Mouse (Mus musculus) MN1 (cell line): ENCODE measurements at regions not wholly inside any gene's neighbourhood (a gene's known extent, or its start where the extent isn't known, plus 50 kb on each side); places are given as distances from the start of the nearest gene placed in this dataset.
"Not testable (repeated sequence)": the region's sequence is repeated elsewhere in the genome, so short reads cannot be mapped to it uniquely, and the experiment has no call there.

Experiments
- DNase-seq: peaks from one replicate; pipeline ENCODE4 v3.0.0-alpha.2; 2016; ENCODE audit warnings: low spot score

DNA sequence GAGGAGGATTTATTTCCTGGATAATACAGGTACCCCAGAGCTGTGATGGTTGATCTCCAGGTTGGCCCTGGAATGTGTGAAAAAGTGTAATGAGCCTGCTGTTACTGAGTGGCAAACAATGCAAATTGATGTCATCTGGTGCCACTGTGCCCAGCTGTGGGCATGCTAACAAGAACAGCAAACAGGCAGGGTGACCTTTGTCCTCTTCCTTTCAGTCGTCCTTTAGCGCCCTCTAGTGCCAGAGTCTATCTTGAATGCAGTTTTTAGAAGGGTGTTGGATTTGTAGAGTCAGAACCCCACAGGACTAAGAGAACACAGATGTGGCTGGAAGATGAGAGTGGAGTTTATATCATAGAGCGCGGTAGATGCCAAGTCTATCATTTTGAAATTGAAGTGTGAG is 164.3 kb downstream of the Sdhaf3 start:
- no peak for DNase-seq

DNA sequence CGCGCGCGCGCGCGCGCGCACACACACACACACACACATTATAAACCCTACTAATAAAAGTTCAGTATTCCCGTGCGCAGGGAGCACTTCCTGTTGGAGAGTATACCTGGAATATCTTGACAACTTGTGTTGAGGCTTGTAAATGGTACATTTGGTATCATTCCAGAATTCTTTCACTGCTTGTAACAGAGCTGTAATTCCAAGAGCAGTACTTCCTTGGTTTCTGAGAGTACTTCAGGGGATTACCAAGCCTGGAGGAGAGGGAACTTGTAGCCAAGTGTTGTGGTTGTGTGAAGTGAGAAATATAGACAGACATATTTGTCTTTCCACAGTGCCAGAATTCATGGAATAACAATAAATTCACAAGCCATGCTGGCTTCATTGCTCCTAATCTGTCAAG is 177.2 kb downstream of the Sdhaf3 start:
- no peak for DNase-seq

DNA sequence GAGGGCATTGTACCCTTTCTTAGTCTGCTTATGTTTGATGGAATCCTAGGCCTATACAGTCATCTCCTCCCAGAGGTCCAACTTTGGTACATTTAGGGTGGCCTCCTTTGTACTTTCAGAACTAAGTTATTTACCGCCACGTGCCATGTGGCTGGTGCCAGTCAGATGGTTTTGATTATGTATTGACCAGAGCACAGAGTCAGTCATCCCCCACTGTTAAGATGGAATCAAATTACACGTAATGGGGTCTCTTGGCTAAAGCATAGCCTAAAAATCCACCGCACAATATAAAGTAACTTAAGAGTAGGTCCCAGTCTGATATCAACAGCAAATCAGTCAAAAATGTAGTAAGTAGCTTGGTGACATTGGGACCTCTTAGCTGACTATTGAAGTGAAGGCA is 178.3 kb downstream of the Sdhaf3 start:
- DNase-seq, result no peak

DNA sequence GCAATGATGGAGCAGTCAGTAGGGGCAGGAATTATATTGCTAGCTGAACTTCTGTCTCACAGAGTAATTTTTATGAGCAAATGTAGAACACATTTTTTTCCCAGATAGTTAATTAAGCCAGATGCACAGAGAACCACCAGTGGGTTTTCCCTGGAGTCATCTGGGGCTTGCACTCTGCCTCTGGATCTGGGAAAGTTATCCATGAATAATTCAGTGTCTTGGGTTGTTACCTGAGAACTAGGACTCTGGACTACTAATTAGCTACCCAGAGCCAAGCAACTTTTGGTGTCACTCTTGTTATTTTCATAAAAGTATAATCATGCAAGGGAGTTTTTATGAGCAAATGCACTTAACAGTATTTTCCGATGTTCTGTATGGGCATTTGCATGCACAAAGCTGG is 179.1 kb downstream of the Sdhaf3 start:
- no peak for DNase-seq

DNA sequence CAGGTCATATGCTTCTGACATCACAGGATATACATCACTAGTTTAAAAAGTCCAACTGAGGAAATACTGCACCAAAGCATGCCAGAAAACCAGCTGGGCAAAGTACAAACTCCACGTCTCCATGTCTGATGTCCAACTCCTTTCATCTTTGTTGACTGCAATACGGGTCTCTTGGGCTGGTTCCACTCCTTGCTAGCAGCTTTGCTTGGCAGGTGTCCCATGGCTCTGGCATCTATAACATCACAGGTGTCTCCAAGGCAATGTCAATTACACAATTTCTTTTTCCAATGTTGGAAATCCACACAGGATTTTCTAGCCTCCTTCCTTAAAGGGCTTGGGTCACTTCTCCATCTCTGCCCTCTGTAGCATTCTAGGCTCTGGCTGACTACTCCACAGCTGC is 225.9 kb downstream of the Sdhaf3 start:
- DNase-seq, result no peak

DNA sequence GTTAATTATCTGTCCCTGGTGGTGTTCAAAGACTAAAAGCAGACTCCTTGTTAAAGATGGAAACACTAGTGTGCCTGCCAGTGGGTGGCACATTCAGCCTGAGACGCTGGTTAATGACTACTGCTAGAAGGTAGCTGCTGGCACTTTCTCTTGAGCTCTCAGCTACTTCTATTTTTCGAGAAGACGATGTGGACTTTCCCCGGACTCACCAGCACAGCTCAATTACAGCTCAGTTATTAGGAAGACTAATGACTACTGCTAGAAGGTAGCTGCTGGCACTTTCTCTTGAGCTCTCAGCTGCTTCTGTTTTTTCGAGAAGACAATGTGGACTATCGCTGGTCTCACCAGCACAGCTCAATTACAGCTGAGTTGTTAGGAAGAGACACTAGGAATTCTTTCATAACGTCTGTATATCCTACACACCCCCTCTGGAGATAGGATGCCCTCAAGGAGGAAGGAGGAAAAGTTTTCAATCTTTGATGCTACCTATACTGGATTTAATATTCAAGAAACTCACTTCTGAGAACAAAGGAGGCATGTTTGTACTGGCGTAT is 243.3 kb downstream of the Sdhaf3 start:
- DNase-seq, result no peak

DNA sequence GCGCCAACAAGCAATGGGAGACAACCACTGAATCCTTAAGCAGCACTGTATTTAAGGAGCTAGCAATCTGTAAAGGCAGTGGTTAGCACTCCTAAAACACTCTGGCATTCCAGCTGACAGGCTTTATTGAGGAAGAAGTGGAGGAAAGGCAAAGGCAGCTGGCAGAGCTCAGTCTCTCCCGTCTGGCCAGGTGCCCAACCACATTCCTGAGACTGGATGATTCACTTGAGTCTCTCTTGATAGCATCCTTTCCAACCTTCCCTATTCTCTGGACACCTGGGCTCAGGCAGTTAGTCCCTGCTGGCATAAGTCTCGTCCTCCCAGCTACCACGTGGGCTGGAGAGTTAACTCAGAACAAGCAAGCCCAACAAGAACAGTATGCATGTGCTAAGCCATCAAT is 260.1 kb downstream of the Sdhaf3 start:
- DNase-seq, result no peak

DNA sequence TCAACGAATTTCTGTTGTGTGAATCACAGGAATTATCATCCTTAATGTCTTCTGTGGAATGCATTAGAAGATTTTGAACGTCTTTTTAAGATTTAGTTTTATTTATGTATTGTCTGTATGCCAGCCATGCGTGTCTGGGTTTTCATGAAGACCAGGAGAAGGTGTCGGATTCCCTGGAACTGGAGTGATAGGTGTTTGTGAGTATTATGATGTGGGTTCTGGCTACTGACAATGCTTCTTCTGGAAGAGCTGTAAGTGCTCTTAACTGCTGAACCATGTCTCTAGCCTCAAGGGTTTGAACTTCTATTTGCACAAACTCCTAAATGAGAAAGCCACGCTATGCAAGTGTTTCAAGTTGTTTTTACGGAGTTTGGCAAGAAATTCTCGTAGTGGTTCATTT is 296.5 kb downstream of the Sdhaf3 start:
- DNase-seq, result no peak

DNA sequence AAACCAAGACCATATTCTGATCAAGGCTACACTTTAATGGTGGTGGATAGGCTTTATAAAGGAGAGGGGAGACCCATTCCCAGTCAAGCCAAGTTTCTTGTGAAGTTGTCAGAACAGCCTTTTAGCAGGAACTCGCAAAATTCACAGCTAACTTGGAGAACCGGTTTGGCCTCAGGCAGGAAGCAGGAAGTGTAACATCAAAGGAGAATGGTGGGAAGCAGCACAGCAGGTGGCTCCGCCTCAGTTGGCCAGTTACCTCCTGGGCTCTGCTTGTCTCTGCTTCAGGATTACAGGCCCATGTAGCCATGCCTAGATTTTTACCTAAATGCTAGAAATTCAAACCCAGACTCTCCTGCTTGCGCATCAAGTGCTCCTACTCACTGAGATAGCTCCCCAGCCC is 277.2 kb upstream of the Tac1 start:
- DNase-seq, result no peak

DNA sequence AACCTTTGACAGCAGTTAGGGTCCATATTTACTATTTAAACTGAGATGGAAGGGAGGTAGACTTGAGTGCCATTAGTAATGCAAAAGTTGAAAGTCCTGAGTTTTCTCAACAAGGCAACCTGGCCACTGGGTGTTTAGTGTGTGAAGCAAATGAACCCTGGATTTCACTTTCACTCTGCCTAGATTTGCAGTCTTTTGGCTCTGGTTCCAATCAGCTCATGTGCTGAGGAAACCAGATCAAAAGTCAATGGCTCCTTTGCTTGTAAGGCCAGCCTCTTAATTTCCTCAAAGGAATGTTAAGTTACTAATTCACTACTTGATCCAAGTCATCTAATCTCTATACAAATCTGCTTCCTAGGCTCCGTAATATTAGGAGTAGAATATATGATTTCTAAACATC is 247.7 kb upstream of the Tac1 start:
- no peak for DNase-seq

DNA sequence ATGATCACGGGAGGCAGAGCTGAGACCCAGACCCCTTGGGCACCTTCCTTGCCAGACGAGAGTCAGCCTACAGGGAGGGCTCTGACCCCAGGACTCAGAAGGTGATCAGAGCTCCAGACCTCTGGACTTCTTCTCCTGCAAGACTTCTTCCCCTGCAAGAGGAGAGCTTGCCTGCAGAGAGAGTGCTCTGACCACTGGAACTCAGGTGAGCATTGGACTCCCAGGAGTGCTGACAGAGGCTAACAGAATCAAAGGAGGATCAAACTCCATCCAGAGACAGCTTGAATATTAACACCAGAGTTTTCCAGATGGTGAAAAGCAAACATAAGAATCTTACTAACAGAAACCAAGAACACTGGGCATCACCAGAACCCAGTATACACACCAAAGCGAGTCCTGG is 241.2 kb upstream of the Tac1 start:
- DNase-seq, result no peak

DNA sequence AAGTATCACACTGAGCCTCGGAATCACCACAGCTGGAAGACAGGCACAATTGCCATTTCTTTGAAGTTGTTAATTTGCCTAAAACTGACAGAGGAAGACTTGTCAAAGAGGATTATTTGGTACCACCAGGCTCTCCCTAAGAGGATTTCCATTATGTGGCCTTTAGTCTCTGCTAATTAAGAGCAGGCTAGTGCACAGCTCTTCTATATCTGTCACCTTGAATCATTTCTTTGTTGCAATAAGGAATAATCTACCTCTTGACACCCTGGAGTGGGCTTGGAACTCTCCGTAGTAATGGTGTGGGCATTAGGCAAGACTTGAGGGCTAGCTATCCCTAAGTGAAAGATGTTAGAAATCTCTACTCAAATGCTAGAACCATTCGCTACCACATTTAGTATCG is 227.7 kb upstream of the Tac1 start:
- DNase-seq, result no peak

DNA sequence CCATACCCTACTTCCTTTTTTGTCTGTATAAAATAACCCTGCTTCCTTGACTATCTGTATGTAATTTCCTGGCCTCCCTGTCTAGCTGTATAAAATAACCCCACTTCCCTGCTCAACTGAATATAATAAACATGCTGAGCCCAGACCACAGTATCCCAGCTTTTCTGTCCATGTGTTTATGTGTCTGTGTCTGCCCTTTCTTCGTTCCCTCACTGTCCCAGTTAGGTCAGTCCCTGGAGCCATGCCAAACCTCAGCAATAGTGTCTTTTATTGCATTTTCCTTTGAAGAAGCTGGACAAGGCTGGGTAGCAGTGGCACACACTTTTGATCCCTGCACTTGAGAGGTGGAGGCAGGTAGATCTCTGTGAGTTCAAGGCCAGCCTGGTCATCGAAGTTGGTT is 198.0 kb upstream of the Tac1 start:
- DNase-seq, result no peak

DNA sequence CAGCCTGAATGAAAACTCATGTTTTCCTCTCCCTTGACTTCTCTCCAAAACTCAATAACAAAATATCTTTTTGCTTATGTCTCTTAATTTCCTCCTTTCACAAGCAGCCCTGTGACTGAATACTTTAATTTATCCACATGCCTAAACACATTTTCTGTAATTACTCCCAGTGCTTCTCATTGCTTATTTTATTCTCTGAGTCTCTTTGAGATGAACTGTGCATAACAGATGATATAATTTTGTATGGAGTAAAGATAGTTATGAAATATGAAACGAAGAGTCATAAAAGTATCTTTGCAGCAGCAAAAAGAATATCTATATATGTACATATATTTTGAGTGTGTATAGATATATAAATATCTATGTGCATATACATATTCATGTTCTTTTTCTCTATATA is 187.5 kb upstream of the Tac1 start:
- no peak for DNase-seq

DNA sequence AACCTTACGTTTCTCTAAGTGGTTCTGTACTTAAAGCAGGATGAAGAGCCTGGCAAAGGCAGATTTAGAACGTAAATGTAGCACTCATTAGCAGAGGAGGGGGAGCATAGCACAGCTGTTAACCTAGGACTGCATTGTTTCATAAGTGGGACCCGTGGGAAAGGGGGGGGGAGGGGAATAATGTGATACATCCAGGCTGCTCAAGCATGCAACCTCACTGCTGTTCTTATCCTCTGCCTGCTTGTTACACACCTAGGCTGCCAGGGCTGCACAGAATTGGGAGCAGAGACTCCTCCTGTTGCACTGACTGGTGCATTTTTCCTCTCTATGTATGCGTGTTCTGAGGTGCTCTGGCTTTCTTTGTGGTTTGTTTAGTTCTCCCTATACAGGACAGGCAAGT is 180.1 kb upstream of the Tac1 start:
- no peak for DNase-seq

DNA sequence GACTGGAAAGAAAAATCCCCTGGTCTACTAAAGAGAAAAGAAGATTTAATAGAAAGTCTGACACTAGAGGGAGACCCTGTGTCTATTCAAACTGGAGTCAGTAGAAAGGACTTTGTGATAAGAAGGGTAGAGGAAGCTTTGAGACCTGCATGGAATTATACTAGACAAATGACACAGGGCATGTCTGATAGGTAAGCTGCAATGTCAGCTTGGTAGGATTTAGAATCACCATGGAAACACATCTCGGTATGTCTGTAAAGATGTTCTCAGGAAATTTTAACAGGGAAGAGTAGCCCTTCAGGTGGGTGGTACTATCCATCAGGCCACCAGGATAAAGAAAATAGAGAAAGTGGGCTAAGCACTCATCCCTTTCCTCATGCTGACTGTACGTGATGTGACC is 178.8 kb upstream of the Tac1 start:
- no peak for DNase-seq

DNA sequence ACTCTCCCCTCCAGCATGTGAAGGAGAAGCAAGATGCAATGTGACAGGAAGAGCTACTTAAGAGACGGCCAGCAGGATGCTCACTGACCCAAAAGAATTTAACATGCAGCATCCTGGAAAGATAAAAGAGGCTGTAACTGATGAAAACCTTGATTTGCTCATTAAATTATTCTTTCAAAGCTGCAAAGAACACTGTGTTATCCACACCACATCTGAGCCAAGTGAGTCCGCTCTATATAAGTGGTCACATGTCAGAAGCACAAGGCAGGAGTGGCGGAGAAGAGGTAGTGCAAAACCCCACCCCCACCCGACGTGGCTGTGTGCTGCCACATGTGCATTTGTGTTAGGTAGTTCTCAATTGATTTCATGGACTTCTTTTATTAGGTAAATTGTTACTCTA is 176.0 kb upstream of the Tac1 start:
- DNase-seq, result no peak

DNA sequence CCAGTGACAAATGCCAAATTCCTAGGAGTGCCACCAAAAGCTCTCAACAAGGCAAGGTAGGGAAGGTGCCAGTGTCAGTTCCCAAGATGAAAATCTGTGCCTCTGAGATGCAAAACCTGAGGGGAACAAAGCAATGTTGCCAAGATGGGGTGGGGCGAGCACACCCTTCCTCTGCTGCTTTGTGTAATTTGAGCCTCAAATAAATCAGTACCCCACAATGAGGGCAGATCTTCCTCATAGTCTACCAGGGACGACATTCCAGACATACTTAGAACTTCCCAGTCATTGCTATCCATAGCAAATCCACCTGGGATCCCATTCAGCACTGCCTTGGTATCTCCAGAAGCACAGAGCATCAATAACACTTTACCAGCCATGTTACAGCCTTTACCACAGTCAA is 129.9 kb upstream of the Tac1 start:
- DNase-seq, result no peak

DNA sequence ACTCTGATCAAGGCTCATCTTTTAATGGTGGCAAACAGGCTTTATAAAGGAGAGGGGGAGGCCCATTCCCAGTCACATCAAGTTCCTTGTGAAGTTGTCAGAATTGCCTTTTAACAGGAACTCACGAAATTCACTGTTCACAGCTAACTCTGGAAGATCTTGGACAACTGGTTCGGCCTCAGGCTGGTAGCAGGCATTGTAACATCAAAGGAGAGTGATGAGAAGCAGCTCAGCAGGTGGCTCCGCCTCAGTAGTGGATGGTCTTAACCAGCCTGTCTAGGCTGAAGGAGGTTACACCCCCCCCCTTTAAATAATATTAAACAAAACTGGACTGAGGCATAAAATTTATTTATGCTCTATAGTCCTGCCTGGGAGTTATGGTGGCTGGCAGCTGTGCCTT is 113.0 kb upstream of the Tac1 start:
- DNase-seq, result no peak

DNA sequence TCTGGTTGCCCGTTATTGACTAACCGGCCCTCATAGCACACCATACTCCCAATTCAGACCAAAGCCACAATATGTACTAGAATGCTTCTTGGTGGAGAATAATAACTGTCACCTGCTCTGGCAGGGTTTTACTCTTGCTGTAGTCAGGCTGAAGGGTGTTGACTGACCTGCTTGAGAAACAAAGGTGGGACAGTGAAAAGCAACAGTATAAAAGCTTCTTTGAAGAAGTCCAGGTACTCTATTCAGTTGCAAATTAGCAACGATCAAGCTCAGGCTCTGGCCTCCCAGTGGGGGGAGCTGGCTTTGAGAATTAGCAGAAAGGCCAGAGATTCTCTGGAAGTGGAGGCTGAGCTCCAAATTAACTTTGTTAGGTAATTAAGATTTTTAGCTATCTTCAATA is 112.4 kb upstream of the Tac1 start:
- not testable (repeated sequence) for DNase-seq

DNA sequence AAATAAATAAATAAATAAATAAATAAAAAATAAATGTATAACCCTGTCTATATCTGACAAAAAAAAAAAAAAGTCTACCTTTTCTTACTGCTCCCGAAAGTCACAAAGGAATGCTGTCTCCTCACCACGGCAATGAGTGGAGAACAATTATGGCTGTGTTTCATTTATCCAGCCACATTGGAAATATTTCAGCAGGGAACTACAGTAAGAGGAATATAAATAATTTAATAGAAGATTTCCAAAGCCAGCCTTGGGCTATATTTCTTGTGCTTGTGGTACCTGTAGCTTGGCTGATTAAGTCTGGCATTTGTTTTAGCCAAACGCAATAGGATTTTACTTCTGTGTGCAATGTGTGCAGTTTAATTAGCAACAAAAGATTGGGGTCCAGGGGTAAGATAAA is 98.8 kb upstream of the Tac1 start:
- no peak for DNase-seq

DNA sequence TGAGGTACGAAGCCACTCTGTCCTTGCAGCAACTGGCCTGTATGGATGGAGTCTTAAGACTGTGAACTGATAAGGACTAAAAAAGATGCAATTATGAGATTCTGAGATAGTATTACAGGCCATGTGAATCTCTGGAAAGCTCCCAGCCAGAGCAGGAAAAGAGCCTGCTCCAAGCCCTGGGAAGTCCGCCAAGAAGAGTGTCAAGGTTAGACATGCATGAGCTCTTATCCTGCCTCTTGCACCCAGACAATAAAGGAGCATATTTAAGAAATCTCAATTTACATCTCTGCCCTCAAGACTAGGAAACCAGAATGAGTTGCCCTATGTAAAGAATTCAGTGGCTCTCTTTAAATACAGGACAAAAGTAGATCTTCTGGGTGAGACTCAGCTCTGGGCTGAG is 90.8 kb upstream of the Tac1 start:
- DNase-seq, result no peak

DNA sequence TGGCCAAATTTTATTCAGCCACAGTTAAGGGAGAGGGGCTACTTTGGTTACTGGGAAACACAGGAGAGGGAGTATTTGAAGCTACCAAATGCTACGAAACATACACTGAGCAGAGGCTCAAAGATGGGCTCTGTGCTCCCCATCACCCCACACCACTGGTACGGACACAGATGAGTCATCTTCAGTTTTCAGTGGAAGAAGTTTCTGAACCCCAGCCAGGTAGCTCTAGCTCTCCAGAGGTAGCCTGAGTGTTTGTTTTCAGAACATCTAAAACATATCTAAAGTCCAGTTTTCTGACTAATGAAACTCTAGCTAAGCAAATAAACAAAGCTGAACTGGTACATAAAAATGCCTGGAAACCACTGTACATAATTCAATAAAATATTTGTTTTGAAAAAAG is 90.3 kb upstream of the Tac1 start:
- no peak for DNase-seq

DNA sequence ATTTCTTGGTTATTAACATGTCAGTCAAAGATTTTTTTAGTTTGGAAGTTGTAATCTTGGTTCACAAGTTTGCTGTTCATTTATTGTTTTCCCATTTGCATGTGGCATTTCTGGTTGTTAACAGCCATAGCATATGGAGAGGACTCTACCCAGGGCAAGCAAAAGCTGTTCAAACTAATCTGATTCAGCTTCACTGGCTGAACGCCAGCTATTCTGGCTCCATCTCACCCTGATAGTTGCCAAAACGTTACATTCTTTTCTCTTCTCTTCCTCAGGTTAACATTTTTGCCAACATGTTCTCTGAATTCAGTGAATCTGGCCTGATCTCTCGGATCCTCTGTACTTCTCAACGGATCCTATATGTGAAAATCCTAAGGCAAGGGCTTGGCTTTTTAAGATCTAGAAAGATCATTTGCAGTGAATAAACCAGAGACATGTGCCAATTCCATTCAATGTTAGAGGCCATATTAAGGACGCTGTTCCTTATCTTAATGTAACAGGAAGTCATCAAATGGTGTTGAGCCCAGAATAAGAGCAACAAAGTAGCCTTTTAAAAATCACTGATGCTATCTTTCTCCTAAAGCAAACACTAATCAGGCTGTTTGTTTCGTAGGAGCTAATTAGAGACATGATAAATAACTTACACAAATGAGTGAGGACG is 82.2 kb upstream of the Tac1 start:
- no peak for DNase-seq

DNA sequence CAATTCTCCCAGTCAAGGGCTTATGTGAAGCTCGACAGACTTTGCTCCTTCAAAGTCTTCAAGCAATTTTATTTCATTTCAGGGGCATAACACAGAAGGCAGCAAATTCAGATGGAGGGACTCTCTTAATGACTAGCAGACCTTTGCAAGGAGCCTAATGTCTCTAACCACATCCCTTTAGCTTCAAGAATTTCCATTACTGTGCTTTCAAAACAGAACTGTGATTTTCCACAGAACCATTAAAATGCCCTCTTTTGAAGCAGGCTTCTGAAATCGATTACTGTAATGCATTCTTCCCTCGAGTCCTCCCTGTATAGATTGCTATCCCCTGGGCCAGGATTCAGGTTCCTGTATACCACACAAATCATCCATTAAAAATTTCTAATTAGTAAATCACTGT is 80.9 kb upstream of the Tac1 start:
- DNase-seq, result no peak
